Mouse (Mus musculus): ENCODE results near the gene Grpel1.

DNA sequence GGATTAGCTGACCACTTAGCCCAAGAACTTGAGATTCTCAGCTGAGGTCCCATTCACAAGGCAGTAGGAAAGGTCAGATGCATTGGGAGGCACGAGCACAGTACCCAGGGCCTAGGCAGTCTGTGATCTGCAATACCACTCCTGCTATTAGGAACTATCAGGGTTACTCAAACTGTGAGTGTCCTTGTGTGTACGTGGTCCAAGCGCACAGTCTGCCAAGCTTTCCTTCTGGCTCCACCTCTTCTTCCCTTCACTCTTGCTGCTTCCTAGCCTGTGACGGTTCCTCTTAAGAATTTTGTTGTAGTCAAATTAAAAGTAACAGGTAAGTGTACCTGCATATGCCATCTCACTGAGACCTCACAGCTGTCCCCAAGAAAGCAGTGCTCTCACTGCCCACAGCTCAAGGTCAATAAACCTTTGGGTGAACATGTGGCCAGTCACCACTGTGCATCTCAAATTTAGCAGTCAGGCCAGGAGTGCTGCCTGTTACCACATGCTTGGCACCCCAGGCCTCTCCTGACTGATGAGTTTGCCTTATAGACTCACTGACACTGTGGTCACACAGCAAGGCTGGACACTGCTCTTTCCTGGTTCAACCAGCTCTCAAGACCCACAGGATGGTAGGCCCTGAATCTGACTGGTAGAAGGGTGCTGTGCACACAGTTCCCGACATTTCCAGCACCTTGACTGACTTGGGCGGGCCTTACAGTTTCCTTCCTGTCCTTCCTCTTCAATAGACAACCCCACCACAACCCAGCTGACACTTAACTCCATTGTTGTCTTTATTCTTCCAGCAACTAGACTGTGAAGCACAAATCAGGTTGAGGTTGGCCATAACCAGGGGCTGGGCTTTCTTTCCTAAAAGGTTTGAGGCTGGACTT is 14.0 kb downstream of the Grpel1 start:
- TF ChIP-seq CTCF (IDR thresholded peaks at IDR 0.05), result no peak
- no peak for TF ChIP-seq EP300 (IDR thresholded peaks at IDR 0.05)

Data from lung, postnatal 0 days (tissue).